In the genomic region with DNA sequence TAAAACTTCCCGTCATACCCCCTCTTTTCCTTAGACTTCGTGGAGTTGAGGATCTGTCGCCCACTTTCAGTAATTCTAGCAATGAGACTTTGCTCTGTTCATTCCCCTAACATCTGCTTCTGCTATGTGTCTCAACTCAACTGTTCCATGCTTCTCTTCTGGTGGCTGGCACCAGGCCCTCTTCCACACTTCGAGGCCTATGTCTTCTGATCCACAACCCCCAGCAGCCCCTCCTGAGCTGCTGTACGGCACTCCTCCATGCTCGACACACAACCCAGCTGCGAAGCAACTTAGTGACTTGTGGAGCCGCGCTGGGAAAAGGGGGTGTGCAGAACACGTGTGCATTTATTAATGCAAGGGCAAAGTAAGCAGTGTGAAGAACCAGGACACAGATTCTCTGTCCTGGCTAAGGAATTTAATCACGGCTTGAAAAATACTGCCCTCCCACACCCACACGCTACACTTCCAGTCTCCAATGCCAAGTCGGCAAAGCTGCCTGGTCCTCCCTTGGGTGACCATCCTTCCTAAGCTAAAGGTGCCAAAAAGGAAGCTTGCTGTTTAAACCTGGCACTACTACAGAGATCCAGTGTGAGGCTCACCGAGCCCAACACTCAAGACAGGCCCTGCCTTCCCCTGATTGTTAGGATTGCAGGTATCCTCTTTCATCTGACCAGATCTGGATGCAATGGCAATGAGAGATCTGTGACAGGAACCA, we compare ENCODE assay signal across 13 mouse cellular contexts.
A peak's percentile ranks its signal among the peaks of the same experiment; 100 is the strongest.
DNase-seq lines count a peak whose midpoint lies in the region; ATAC-seq lines count a peak whose summit lies in the region.
"Had no signal": no experiment of that assay in that cellular context is flagged by ENCODE, and none has a peak within 500 bp of the region (broad histone marks: within the 10 kb centered on the region; RNA-seq: fewer than 3 reads in every experiment).

No protein-coding gene starts in this region.

- H3K9me3 ChIP-seq in lung, embryonic 15.5 days: no peaks in the 10 kb centered on the region
- H3K9me3 ChIP-seq in stomach, embryonic 16.5 days (replicated peaks; ENCODE audit: control insufficient read depth, low read length): no peaks in the 10 kb centered on the region
- H3K9me3 ChIP-seq: hindbrain, embryonic 10.5 days; liver, embryonic 15.5 days had no signal

- H3K9ac ChIP-seq in lung, embryonic 15.5 days: no peak overlapping the region
- no peak overlapping the region for H3K9ac ChIP-seq in stomach, embryonic 16.5 days (ENCODE audit: low read length)
- H3K9ac ChIP-seq: liver, embryonic 15.5 days had no signal

- H3K4me1 ChIP-seq in lung, embryonic 15.5 days: peaks cover 12% of the 10 kb centered on the region
- no peaks in the 10 kb centered on the region for H3K4me1 ChIP-seq in stomach, embryonic 16.5 days (ENCODE audit: control insufficient read depth, insufficient read depth, low read length)
- H3K4me1 ChIP-seq: liver, embryonic 15.5 days had no signal

- DNase-seq in cerebellum, postnatal 25 days: peak; percentile 11 to 16
- DNase-seq in cerebellum, adult 18-20 months: no peak
- DNase-seq in kidney, postnatal 14 days: peak; percentile 8
- DNase-seq in kidney, postnatal 25 days: no peak
- DNase-seq in T-cell, adult 2 months (ENCODE audit: low spot score): no peak
- no peak for DNase-seq in right cerebral cortex, adult 18-20 months
- DNase-seq: cerebellum, adult 11-12 months had no signal

- H3K27me3 ChIP-seq in lung, embryonic 15.5 days: no peaks in the 10 kb centered on the region
- no peaks in the 10 kb centered on the region for H3K27me3 ChIP-seq in stomach, embryonic 16.5 days (ENCODE audit: control insufficient read depth, insufficient read depth, low read length)
- H3K27me3 ChIP-seq: liver, embryonic 15.5 days had no signal

- peak; percentile 33 for ATAC-seq in lung, embryonic 15.5 days (ENCODE audit: borderline replicate concordance, extremely low read depth, low FRiP score, low TSS enrichment)
- no peak for ATAC-seq in stomach, embryonic 16.5 days (ENCODE audit: insufficient read depth, low FRiP score)
- ATAC-seq: midbrain, embryonic 16.5 days had no signal

- H3K4me3 ChIP-seq in lung, embryonic 15.5 days: no peak overlapping the region
- H3K4me3 ChIP-seq in stomach, embryonic 16.5 days (replicated peaks; ENCODE audit: low read length): no peak overlapping the region
- H3K4me3 ChIP-seq: hindbrain, embryonic 10.5 days; liver, embryonic 15.5 days had no signal

- H3K4me2 ChIP-seq in lung, embryonic 15.5 days: no peak overlapping the region
- no peak overlapping the region for H3K4me2 ChIP-seq in stomach, embryonic 16.5 days (ENCODE audit: low read depth, low read length)
- H3K4me2 ChIP-seq: liver, embryonic 15.5 days had no signal

- 72% methylated on average over 14 of the region's 14 CpGs for WGBS in lung, embryonic 15.5 days
- 80% methylated on average over 14 of the region's 14 CpGs for WGBS in stomach, embryonic 16.5 days

- peak overlapping the region; percentile 66 for H3K27ac ChIP-seq in lung, embryonic 15.5 days
- H3K27ac ChIP-seq in stomach, embryonic 16.5 days (ENCODE audit: low read length): peak overlapping the region; percentile 26; the same call in 1 of the 2 replicates
- H3K27ac ChIP-seq: hindbrain, embryonic 10.5 days; kidney, postnatal 0 days; liver, embryonic 15.5 days had no signal

- H3K36me3 ChIP-seq in lung, embryonic 15.5 days: no peaks in the 10 kb centered on the region
- no peaks in the 10 kb centered on the region for H3K36me3 ChIP-seq in stomach, embryonic 16.5 days (ENCODE audit: control insufficient read depth, insufficient read depth, low read length)
- H3K36me3 ChIP-seq: hindbrain, embryonic 10.5 days; liver, embryonic 15.5 days had no signal

Comparison
In these comparisons a context has a peak if more than half of its experiments do, and no peak if none do; other contexts are left out.
1. DNase-seq: peak in cerebellum, postnatal 25 days (2 of 2) and kidney, postnatal 14 days (single experiment); none in cerebellum, adult 18-20 months (0 of 2), kidney, postnatal 25 days (0 of 2), T-cell, adult 2 months (single experiment) and right cerebral cortex, adult 18-20 months (single experiment).